Mouse (Mus musculus): ENCODE measurements around the gene Stx5a. TPM values are rescaled to one million over a fixed set of nuclear protein-coding genes. Genes with fewer than 3 reads are reported as not detected.
A peak's percentile ranks its signal among the peaks of the same experiment; 100 is the strongest.

The Stx5a gene
- total and polyA plus RNA-seq, 3 experiments: 13.2 to 84.0 (median 62.8) TPM

GRCm38 (mm10) chr19:8703571-8703970, 37.6 kb upstream of the Stx5a start:
- no peaks in the 10 kb centered on the region; the same call in 1 of the 2 replicates for H3K27me3 ChIP-seq (ENCODE audit: insufficient read depth, low read length)
- no peaks in the 10 kb centered on the region for H3K9me3 ChIP-seq (replicated peaks)
- ATAC-seq (ENCODE audit: extremely low read depth, insufficient number of reproducible peaks, low FRiP score, poor library complexity, severe bottlenecking): no peak
- DNase-seq (ENCODE audit: low spot score): no peak
- no peak for TF ChIP-seq GATA2 (IDR thresholded peaks at IDR 0.05; ENCODE audit: borderline replicate concordance, low read depth, low read length)
- no peak for TF ChIP-seq TAL1 (conservative IDR thresholded peaks at IDR 0.05; ENCODE audit: low read depth, low read length)
- TF ChIP-seq CTCF (IDR thresholded peaks at IDR 0.05; ENCODE audit: low read depth, low read length): no peak
- TF ChIP-seq GATA1 (IDR thresholded peaks at IDR 0.05; ENCODE audit: borderline replicate concordance, low read length): no peak
- no peak for TF ChIP-seq POLR2AphosphoS5 (IDR thresholded peaks at IDR 0.05; ENCODE audit: insufficient replicate concordance, low read depth, low read length)
- peaks cover 31% of the 10 kb centered on the region for H3K36me3 ChIP-seq (replicated peaks)
- H3K4me1 ChIP-seq (ENCODE audit: insufficient read depth, low read depth, low read length): peaks cover 27% of the 10 kb centered on the region
- H3K4me3 ChIP-seq (ENCODE audit: low read depth, low read length): no peak overlapping the region

GRCm38 (mm10) chr19:8705026-8705708, 36.0 kb upstream of the Stx5a start:
- DNase-seq (ENCODE audit: low spot score): no peak
- no peak; the same call in 1 of the 2 replicates for ATAC-seq (ENCODE audit: extremely low read depth, insufficient number of reproducible peaks, low FRiP score, poor library complexity, severe bottlenecking)
- Histone ChIP-seq H3K27me3 (ENCODE audit: insufficient read depth, low read length) (no peaks in the 10 kb centered on the region), H3K4me3 (ENCODE audit: low read depth, low read length) (no peak overlapping the region), H3K9me3 (replicated peaks) (no peaks in the 10 kb centered on the region), H3K36me3 (replicated peaks) (peaks cover 47% of the 10 kb centered on the region), H3K4me1 (ENCODE audit: insufficient read depth, low read depth, low read length) (peaks cover 43% of the 10 kb centered on the region)
- TF ChIP-seq POLR2AphosphoS5 (IDR thresholded peaks at IDR 0.05; ENCODE audit: insufficient replicate concordance, low read depth, low read length): peak; percentile 89; the same call in 1 of the 2 replicates
- no peak for TF ChIP-seq CTCF (IDR thresholded peaks at IDR 0.05; ENCODE audit: low read depth, low read length)
- no peak for TF ChIP-seq GATA1 (IDR thresholded peaks at IDR 0.05; ENCODE audit: borderline replicate concordance, low read length)
- TF ChIP-seq GATA2 (IDR thresholded peaks at IDR 0.05; ENCODE audit: borderline replicate concordance, low read depth, low read length): no peak
- no peak for TF ChIP-seq TAL1 (conservative IDR thresholded peaks at IDR 0.05; ENCODE audit: low read depth, low read length)

- no peaks in the 10 kb centered on the region for H3K9me3 ChIP-seq (replicated peaks)
- no peak for ATAC-seq (ENCODE audit: extremely low read depth, insufficient number of reproducible peaks, low FRiP score, poor library complexity, severe bottlenecking)
- no peak for TF ChIP-seq TAL1 (conservative IDR thresholded peaks at IDR 0.05; ENCODE audit: low read depth, low read length)
- 0 out of 2 replicates have a peak, but pooled peaks have one; percentile 28 for TF ChIP-seq POLR2AphosphoS5 (IDR thresholded peaks at IDR 0.05; ENCODE audit: insufficient replicate concordance, low read depth, low read length)
- no peak for TF ChIP-seq CTCF (IDR thresholded peaks at IDR 0.05; ENCODE audit: low read depth, low read length)
- DNase-seq (ENCODE audit: low spot score): no peak
- no peaks in the 10 kb centered on the region for H3K27me3 ChIP-seq (ENCODE audit: insufficient read depth, low read length)
- peaks cover 57% of the 10 kb centered on the region for H3K36me3 ChIP-seq (replicated peaks)
- no peak overlapping the region for H3K4me3 ChIP-seq (ENCODE audit: low read depth, low read length)
- H3K4me1 ChIP-seq (ENCODE audit: insufficient read depth, low read depth, low read length): peaks cover 53% of the 10 kb centered on the region
Observed at GRCm38 (mm10) chr19:8706132-8706667, 35.0 kb upstream of the Stx5a start.

- Histone ChIP-seq H3K9me3 (replicated peaks) (no peaks in the 10 kb centered on the region), H3K27me3 (ENCODE audit: insufficient read depth, low read length) (no peaks in the 10 kb centered on the region), H3K36me3 (replicated peaks) (peaks cover 63% of the 10 kb centered on the region), H3K4me3 (ENCODE audit: low read depth, low read length) (no peak overlapping the region), H3K4me1 (ENCODE audit: insufficient read depth, low read depth, low read length) (peaks cover 57% of the 10 kb centered on the region)
- no peak for DNase-seq (ENCODE audit: low spot score)
- ATAC-seq (ENCODE audit: extremely low read depth, insufficient number of reproducible peaks, low FRiP score, poor library complexity, severe bottlenecking): no peak
- TF ChIP-seq GATA1 (IDR thresholded peaks at IDR 0.05; ENCODE audit: borderline replicate concordance, low read length) (no peak), POLR2AphosphoS5 (IDR thresholded peaks at IDR 0.05; ENCODE audit: insufficient replicate concordance, low read depth, low read length) (no peak), TAL1 (conservative IDR thresholded peaks at IDR 0.05; ENCODE audit: low read depth, low read length) (no peak), GATA2 (IDR thresholded peaks at IDR 0.05; ENCODE audit: borderline replicate concordance, low read depth, low read length) (no peak), CTCF (IDR thresholded peaks at IDR 0.05; ENCODE audit: low read depth, low read length) (no peak)
Observed at GRCm38 (mm10) chr19:8706930-8707329, 34.3 kb upstream of the Stx5a start.

GRCm38 (mm10) chr19:8708954-8709353, 32.3 kb upstream of the Stx5a start:
- peak overlapping the region; percentile 42; the same call in 1 of the 2 replicates for H3K4me3 ChIP-seq (ENCODE audit: low read depth, low read length)
- peaks cover 59% of the 10 kb centered on the region for H3K4me1 ChIP-seq (ENCODE audit: insufficient read depth, low read depth, low read length)
- TF ChIP-seq GATA2 (IDR thresholded peaks at IDR 0.05; ENCODE audit: borderline replicate concordance, low read depth, low read length): no peak
- no peak for TF ChIP-seq POLR2AphosphoS5 (IDR thresholded peaks at IDR 0.05; ENCODE audit: insufficient replicate concordance, low read depth, low read length)
- TF ChIP-seq TAL1 (conservative IDR thresholded peaks at IDR 0.05; ENCODE audit: low read depth, low read length): no peak
- TF ChIP-seq CTCF (IDR thresholded peaks at IDR 0.05; ENCODE audit: low read depth, low read length): no peak
- no peak for TF ChIP-seq GATA1 (IDR thresholded peaks at IDR 0.05; ENCODE audit: borderline replicate concordance, low read length)
- no peaks in the 10 kb centered on the region for H3K27me3 ChIP-seq (ENCODE audit: insufficient read depth, low read length)
- DNase-seq (ENCODE audit: low spot score) (no peak), ATAC-seq (ENCODE audit: extremely low read depth, insufficient number of reproducible peaks, low FRiP score, poor library complexity, severe bottlenecking) (no peak)
- no peaks in the 10 kb centered on the region for H3K9me3 ChIP-seq (replicated peaks)
- H3K36me3 ChIP-seq (replicated peaks): peaks cover 70% of the 10 kb centered on the region

GRCm38 (mm10) chr19:8710057-8710456, 31.2 kb upstream of the Stx5a start:
- ATAC-seq (ENCODE audit: extremely low read depth, insufficient number of reproducible peaks, low FRiP score, poor library complexity, severe bottlenecking) (no peak), DNase-seq (ENCODE audit: low spot score) (no peak)
- Histone ChIP-seq H3K4me1 (ENCODE audit: insufficient read depth, low read depth, low read length) (peaks cover 68% of the 10 kb centered on the region), H3K9me3 (replicated peaks) (no peaks in the 10 kb centered on the region), H3K4me3 (ENCODE audit: low read depth, low read length) (no peak overlapping the region; the same call in 1 of the 2 replicates), H3K27me3 (ENCODE audit: insufficient read depth, low read length) (no peaks in the 10 kb centered on the region), H3K36me3 (replicated peaks) (peaks cover 70% of the 10 kb centered on the region)
- no peak for TF ChIP-seq CTCF (IDR thresholded peaks at IDR 0.05; ENCODE audit: low read depth, low read length)
- TF ChIP-seq GATA1 (IDR thresholded peaks at IDR 0.05; ENCODE audit: borderline replicate concordance, low read length): no peak
- no peak for TF ChIP-seq POLR2AphosphoS5 (IDR thresholded peaks at IDR 0.05; ENCODE audit: insufficient replicate concordance, low read depth, low read length)
- no peak for TF ChIP-seq GATA2 (IDR thresholded peaks at IDR 0.05; ENCODE audit: borderline replicate concordance, low read depth, low read length)
- TF ChIP-seq TAL1 (conservative IDR thresholded peaks at IDR 0.05; ENCODE audit: low read depth, low read length): no peak
